Mouse (Mus musculus) bone marrow macrophage, adult 2 months (primary cell): ENCODE results near the gene Ptpn22.

Source experiments
- CTCF ChIP-seq: IDR thresholded peaks from 2 replicates; pipeline ENCODE4 v1.5.1; 2012; ENCODE audit warnings: low read depth, mild to moderate bottlenecking, low read length, moderate library complexity
- POLR2A ChIP-seq: IDR thresholded peaks from 2 replicates; pipeline ENCODE4 v1.6.1; 2012; ENCODE audit warnings: mild to moderate bottlenecking, low read depth, low read length, borderline replicate concordance

DNA sequence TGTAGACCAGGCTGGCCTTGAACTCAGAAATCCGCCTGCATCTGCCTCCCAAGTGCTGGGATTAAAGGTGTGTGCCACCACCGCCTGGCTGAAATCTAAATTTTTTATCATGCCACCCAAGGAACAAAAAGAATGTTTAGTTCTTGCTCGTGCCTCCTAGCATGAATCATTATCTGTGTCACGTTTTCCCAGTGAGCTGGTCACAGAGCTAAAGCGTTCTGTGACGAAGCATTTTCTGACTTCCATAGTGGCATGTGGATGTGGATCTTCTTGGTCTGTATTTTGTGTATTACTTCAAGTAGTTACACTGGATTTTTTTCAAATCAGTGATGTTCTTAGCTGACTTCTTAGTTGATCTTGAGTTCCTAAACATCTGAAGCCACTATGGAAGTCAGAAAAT, 48.6 kb upstream of the Ptpn22 start:
- TF ChIP-seq CTCF (no peak), POLR2A (no peak)
